ENCODE assay signal across 24 mouse cellular contexts in genomic region chr4:141757124-141757523, GRCm38 (mm10). TPM values are rescaled to one million over a fixed set of nuclear protein-coding genes. Genes with fewer than 3 reads are reported as not detected.
"Had no signal": no experiment of that assay in that cellular context is flagged by ENCODE, and none has a peak within 500 bp of the region (broad histone marks: within the 10 kb centered on the region; RNA-seq: fewer than 3 reads in every experiment).

No protein-coding gene starts in this region.

- H3K9me3 ChIP-seq: limb, embryonic 10.5 days; limb, embryonic 13.5 days; midbrain, embryonic 12.5 days; midbrain, embryonic 15.5 days; neural tube, embryonic 12.5 days; neural tube, embryonic 15.5 days had no signal

- H3K4me2 ChIP-seq: limb, embryonic 13.5 days; lung, embryonic 14.5 days; midbrain, embryonic 12.5 days; midbrain, embryonic 15.5 days; neural tube, embryonic 12.5 days; neural tube, embryonic 15.5 days had no signal

- H3K4me3 ChIP-seq: layer of hippocampus, adult 2 months; limb, embryonic 10.5 days; limb, embryonic 13.5 days; midbrain, embryonic 12.5 days; midbrain, embryonic 15.5 days; neural tube, embryonic 12.5 days; neural tube, embryonic 15.5 days had no signal

- DNase-seq: kidney, adult 2 months; kidney, postnatal 25 days; layer of hippocampus, adult 9-11 months; lung, embryonic 14.5 days; right cerebral cortex, adult 18-20 months; right cerebral cortex, postnatal 14 days; right cerebral cortex, postnatal 4 days; thymus, adult 2 months; thymus, postnatal 14 days had no signal

- H3K27ac ChIP-seq: kidney, postnatal 0 days; layer of hippocampus, adult 2 months; limb, embryonic 10.5 days; limb, embryonic 13.5 days; macrophage; midbrain, embryonic 12.5 days; midbrain, embryonic 15.5 days; neural tube, embryonic 12.5 days; neural tube, embryonic 15.5 days; stomach, postnatal 0 days had no signal

- ATAC-seq: intestine, postnatal 0 days; lung, postnatal 0 days; midbrain, embryonic 15.5 days had no signal

- H3K9ac ChIP-seq: limb, embryonic 13.5 days; lung, embryonic 14.5 days; midbrain, embryonic 12.5 days; midbrain, embryonic 15.5 days; neural tube, embryonic 12.5 days; neural tube, embryonic 15.5 days had no signal

- H3K4me1 ChIP-seq: limb, embryonic 13.5 days; midbrain, embryonic 12.5 days; midbrain, embryonic 15.5 days; neural tube, embryonic 12.5 days; neural tube, embryonic 15.5 days had no signal

- H3K27me3 ChIP-seq: limb, embryonic 13.5 days; midbrain, embryonic 12.5 days; midbrain, embryonic 15.5 days; neural tube, embryonic 12.5 days; neural tube, embryonic 15.5 days had no signal

RNA-seq across cellular contexts. Expression of gene Agmat, which starts 10.7 kb away (rescaled TPM):
- total RNA-seq: layer of hippocampus, adult 2 months; layer of hippocampus, postnatal 25 days; megakaryocyte, adult 5-6 weeks had no signal
- polyA plus RNA-seq: limb, embryonic 10.5 days; lung, embryonic 14.5 days; macrophage; midbrain, embryonic 12.5 days; midbrain, embryonic 15.5 days; neural tube, embryonic 12.5 days; neural tube, embryonic 15.5 days; stomach, embryonic 14.5 days had no signal
